Mouse (Mus musculus) hindbrain, postnatal 0 days (tissue): ENCODE measurements at regions not wholly inside any gene's neighbourhood (a gene's known extent, or its start where the extent isn't known, plus 50 kb on each side); places are given as distances from the start of the nearest gene placed in this dataset.

ENCODE experiments used
- ATAC-seq: fragments of 200-750 bp; cut with Nextera tagmentation; 2 replicates; pipeline ENCODE4 v1.8.0; 2017; ENCODE audit warnings: mild to moderate bottlenecking, moderate TSS enrichment, moderate library complexity
- DNase-seq: peaks from one replicate; pipeline ENCODE4 v3.0.0-alpha.2; 2015; ENCODE audit warnings: low spot score
- H3K27ac ChIP-seq: fragments of 300-500 bp; sonication (generic); 2 replicates; pipeline ENCODE4 v1.5.1; 2014; ENCODE audit warnings: mild to moderate bottlenecking
- H3K27me3 ChIP-seq: fragments of 300-500 bp; sonication (generic); 2 replicates; pipeline ENCODE4 v1.6.1; 2014; ENCODE audit warnings: low read length, mixed read lengths; ENCODE audit not compliant: insufficient read depth
- H3K36me3 ChIP-seq: fragments of 300-500 bp; sonication (generic); 2 replicates; pipeline ENCODE4 v1.6.1; 2014; ENCODE audit warnings: low read length, mixed read lengths; ENCODE audit not compliant: insufficient read depth
- H3K4me1 ChIP-seq: fragments of 300-500 bp; sonication (generic); 2 replicates; pipeline ENCODE4 v1.6.1; 2014; ENCODE audit warnings: antibody characterized with exemption, low read length, mixed read lengths; ENCODE audit not compliant: insufficient read depth
- H3K4me2 ChIP-seq: fragments of 300-500 bp; sonication (generic); 2 replicates; pipeline ENCODE4 v1.6.1; 2014; ENCODE audit warnings: low read depth, mild to moderate bottlenecking, low read length, moderate library complexity, mixed read lengths
- H3K4me3 ChIP-seq: fragments of 300-500 bp; sonication (generic); 2 replicates; pipeline ENCODE4 v1.5.1; 2014; ENCODE audit warnings: low read length
- H3K9ac ChIP-seq: fragments of 300-500 bp; sonication (generic); replicated peaks from 2 replicates; pipeline ENCODE4 v1.6.1; 2014; ENCODE audit warnings: mild to moderate bottlenecking, low read length, moderate library complexity, mixed read lengths
- H3K9me3 ChIP-seq: fragments of 300-500 bp; sonication (generic); 2 replicates; pipeline ENCODE4 v1.6.1; 2016; ENCODE audit warnings: low read length, mixed read lengths
- CTCF ChIP-seq: IDR thresholded peaks from 2 replicates; pipeline ENCODE4 v1.5.1; 2016; ENCODE audit warnings: antibody characterized with exemption, control low read depth, low read depth
- WGBS: fragments of 180-500 bp; shearing (Covaris S2); extraction: QIAGEN DNeasy Blood & Tissue Kit; methylation state at CpG from one replicate; pipeline ENCODE4 v1.1.7; 2014; 5-methylcytosine and 5-hydroxymethylcytosine counted together

DNA sequence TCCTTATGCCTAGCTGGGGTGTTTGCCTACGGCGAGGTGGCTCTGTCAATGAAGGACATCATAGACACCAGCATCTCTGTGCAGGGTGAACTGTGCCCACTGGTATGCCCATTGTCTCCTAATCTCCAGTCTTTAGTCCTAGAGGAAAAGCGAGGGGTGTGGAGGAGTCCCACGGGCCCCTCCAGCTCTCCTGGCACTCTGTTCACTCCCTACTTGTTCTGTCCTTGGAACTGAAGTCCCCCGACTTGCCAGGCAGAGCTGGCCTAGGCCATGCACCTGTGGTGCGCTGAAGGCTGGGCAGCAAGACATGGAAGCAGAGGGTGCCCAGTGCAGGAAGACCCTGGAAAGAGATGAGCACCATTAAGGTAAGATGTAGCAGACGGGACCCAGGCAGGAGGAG is 150.6 kb upstream of the Haao start:
- ATAC-seq (no peak), DNase-seq (no peak)
- WGBS = 95% methylated on average over 7 of the region's 7 CpGs

DNA sequence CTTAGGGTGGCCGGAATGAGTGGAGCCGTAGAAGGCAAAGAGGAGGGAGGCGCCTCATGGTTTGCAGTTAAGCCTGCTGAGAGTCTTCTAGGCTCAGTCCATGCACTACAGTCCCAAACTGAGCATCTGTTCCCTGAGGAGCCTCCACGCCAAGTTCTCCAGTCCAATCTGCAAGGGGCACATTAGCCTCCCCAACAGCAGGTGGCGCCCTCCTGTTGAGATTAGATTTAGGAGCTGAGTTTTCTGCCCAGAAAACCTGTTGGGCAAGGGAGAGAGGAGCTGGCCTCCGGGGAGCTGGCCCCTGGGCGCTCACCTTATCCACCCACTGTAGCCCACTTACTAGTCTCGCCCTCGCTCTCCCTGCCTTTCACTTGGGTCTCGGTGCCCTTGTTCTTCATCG is 150.0 kb upstream of the Haao start:
- DNase-seq (no peak), ATAC-seq (no peak)
- H3K27ac ChIP-seq = no peak overlapping the region
- no peaks in the 10 kb centered on the region for H3K4me1 ChIP-seq
- H3K4me3 ChIP-seq = no peak overlapping the region
- TF ChIP-seq CTCF = peak; percentile 53
- WGBS = 88% methylated on average over 11 of the region's 11 CpGs
- no peak overlapping the region for H3K9ac ChIP-seq
- no peaks in the 10 kb centered on the region for H3K36me3 ChIP-seq
- no peaks in the 10 kb centered on the region for H3K27me3 ChIP-seq
- no peaks in the 10 kb centered on the region for H3K9me3 ChIP-seq
- no peak overlapping the region for H3K4me2 ChIP-seq

More for the DNA sequence above, 150.6 kb upstream of the Haao start:
- Histone ChIP-seq H3K4me2 (no peak overlapping the region), H3K27ac (no peak overlapping the region), H3K4me1 (no peaks in the 10 kb centered on the region), H3K36me3 (no peaks in the 10 kb centered on the region), H3K4me3 (no peak overlapping the region), H3K9ac (no peak overlapping the region), H3K27me3 (no peaks in the 10 kb centered on the region), H3K9me3 (no peaks in the 10 kb centered on the region)
- TF ChIP-seq CTCF = no peak

DNA sequence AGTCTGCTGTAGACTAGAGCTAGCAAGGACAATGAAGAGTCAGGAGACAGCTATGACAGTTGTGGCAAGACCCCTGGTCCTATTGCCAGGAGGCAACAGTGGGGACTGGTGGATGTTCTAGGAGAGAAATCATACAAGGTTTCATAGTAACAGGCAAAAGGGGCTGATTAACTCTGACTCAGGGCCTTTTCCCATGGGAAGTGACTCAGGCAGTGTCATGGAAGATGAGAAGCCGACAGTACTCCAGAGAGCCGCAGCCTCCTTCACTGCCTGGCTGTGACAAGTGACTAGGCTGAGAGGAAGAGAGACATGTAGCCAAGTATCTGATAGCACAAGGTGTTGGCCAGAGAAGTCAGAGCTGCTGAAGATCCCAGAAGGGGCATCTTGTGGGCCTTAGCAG is 145.3 kb upstream of the Haao start:
- Histone ChIP-seq H3K4me2 (no peak overlapping the region), H3K27ac (no peak overlapping the region), H3K27me3 (no peaks in the 10 kb centered on the region), H3K9me3 (no peaks in the 10 kb centered on the region), H3K9ac (no peak overlapping the region), H3K36me3 (no peaks in the 10 kb centered on the region), H3K4me1 (no peaks in the 10 kb centered on the region; the same call in 1 of the 2 replicates), H3K4me3 (no peak overlapping the region)
- no peak for TF ChIP-seq CTCF
- WGBS = 90% methylated on average over 2 of the region's 2 CpGs
- DNase-seq (no peak), ATAC-seq (no peak)

DNA sequence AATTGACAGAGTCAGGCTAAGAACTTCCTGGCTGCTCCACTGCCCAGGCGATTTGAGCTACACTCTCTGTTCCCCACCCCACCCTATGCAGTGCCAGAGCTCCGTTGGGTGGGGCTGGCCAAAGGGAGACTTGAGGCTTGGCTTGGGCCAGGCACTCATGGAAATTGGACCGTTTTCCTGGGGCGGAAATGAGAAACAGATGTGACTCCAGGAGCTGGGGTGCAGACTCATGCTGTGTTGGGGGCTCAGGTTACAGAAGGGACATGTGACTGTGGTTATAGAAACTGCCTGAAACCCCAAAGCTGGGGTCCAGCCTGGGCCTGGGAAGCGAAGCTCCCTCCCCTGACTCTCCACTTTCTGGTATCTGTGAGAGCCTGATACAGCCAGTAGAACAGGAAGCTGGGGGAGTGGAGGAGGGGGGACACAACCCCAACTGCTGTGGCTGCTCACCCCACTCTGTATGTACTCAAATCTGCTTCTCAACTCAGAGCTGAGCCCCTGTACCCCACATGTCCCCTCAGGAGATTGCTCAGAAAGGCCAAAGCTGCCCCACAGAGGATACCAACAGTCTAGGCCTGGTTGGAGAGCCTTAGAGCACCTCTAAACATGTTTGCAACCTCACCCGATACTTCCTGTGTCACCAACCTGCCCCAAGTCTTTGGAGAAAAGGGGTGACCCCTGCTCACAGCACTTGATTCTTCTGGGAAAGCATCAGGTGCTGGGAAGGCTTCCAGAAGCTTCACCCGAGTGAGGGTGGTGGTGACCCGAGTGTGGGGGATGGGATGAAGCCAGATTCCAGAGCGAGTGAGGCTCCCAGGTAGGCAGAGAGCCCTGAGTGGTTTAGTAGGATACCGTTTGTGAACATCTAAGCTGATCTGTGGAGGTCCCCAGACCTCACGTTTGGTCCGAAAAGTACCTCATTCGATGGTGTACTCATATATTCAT is 142.9 kb upstream of the Haao start:
- Histone ChIP-seq H3K4me2 (no peak overlapping the region), H3K9me3 (no peaks in the 10 kb centered on the region), H3K36me3 (no peaks in the 10 kb centered on the region), H3K4me3 (no peak overlapping the region), H3K9ac (no peak overlapping the region), H3K4me1 (no peaks in the 10 kb centered on the region; the same call in 1 of the 2 replicates), H3K27me3 (no peaks in the 10 kb centered on the region), H3K27ac (0 out of 2 replicates have a peak overlapping the region, but pooled peaks have one; percentile 32)
- DNase-seq (no peak), ATAC-seq (no peak)
- 71% methylated on average over 13 of the region's 13 CpGs for WGBS
- no peak for TF ChIP-seq CTCF

DNA sequence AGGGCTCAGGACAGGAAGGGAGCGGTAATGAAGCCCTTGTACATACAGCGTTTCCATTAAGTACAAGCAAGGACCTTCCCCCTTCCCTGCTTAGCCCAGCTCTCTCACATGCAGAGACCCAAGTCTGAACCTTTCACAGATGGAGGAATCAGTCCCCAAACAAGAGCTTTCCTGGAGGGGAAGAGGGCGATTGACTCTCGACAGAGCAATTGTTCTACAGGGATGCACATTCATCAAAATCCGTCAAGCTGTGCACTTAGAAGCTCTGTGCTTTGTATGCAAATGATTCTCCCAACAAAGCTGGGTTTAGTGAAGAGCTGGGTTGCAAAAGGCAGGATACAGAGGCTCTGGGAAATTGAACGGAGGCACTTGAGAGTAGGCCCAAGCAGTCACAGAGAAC is 141.1 kb upstream of the Haao start:
- WGBS = 25% methylated on average over 6 of the region's 6 CpGs

DNA sequence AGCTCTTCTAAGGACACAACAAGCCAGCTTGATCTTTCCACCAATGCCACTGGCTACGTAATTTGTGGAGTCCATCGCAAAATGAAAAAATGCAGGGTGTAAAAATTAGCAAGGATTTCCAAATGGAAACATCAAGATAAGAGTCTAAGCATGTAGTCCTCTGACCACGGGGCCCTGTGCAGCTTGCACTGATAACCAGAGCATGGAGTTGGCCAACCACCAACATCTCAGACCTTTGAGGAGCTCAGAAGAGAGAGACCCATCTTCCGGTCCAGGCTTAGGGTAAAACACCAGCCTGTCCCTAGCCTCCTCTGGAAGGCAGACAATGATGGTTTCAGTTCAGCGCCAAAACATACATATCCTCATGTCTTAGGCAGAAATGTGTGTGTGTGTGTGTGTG is 140.4 kb upstream of the Haao start:
- no peak overlapping the region for H3K9ac ChIP-seq
- no peak overlapping the region for H3K4me2 ChIP-seq
- no peak for TF ChIP-seq CTCF
- WGBS = 92% methylated on average over 5 of the region's 5 CpGs
- ATAC-seq (no peak), DNase-seq (no peak)
- no peaks in the 10 kb centered on the region for H3K9me3 ChIP-seq
- no peak overlapping the region for H3K4me3 ChIP-seq
- no peaks in the 10 kb centered on the region; the same call in none of the 2 replicates for H3K4me1 ChIP-seq
- no peak overlapping the region for H3K27ac ChIP-seq
- no peaks in the 10 kb centered on the region for H3K36me3 ChIP-seq
- H3K27me3 ChIP-seq = no peaks in the 10 kb centered on the region

More for the DNA sequence above, 141.1 kb upstream of the Haao start:
- no peak for TF ChIP-seq CTCF
- Histone ChIP-seq H3K4me2 (no peak overlapping the region), H3K4me3 (no peak overlapping the region), H3K36me3 (no peaks in the 10 kb centered on the region), H3K27ac (peak overlapping the region; percentile 26), H3K27me3 (no peaks in the 10 kb centered on the region), H3K9me3 (no peaks in the 10 kb centered on the region), H3K4me1 (no peaks in the 10 kb centered on the region; the same call in none of the 2 replicates), H3K9ac (no peak overlapping the region)
- DNase-seq (no peak), ATAC-seq (no peak)

DNA sequence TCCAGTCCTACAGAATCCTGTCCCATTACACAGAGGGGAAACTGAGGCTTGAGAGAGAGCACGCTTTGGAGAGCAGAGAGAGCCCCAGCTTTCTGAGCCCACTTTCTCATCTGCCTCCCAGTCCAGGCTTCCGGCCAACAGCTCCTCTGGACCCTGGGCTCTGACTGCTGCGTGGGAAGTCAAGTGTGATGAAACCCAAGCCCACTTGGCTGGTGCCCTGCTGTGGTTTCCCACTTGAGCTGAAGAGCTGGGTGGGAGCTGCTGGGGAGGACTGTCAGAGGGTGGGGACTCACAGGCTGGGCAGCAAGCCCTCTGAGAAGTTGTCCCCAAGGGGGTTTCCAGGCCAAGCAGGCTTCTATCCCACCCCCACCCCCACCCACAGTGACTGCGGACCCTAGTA is 139.9 kb upstream of the Haao start:
- ATAC-seq (no peak), DNase-seq (no peak)
- no peaks in the 10 kb centered on the region for H3K9me3 ChIP-seq
- H3K4me2 ChIP-seq = no peak overlapping the region
- 81% methylated on average over 4 of the region's 4 CpGs for WGBS
- no peak for TF ChIP-seq CTCF
- H3K27ac ChIP-seq = no peak overlapping the region
- H3K36me3 ChIP-seq = no peaks in the 10 kb centered on the region
- H3K9ac ChIP-seq = no peak overlapping the region
- no peaks in the 10 kb centered on the region for H3K27me3 ChIP-seq
- H3K4me3 ChIP-seq = no peak overlapping the region
- H3K4me1 ChIP-seq = peaks cover 4% of the 10 kb centered on the region
